Mouse (Mus musculus): Measurements from ENCODE around the gene Cdk15.

Gene Cdk15

GRCm38 (mm10) chr1:59253301-59253909 lies 3.3 kb upstream of the Cdk15 start:
- no peak for TF ChIP-seq GATA4 (IDR thresholded peaks at IDR 0.05; ENCODE audit: insufficient replicate concordance, low read length)

- TF ChIP-seq GATA4 (IDR thresholded peaks at IDR 0.05; ENCODE audit: insufficient replicate concordance, low read length), result no peak
Measured at GRCm38 (mm10) chr1:59257736-59258135, 1.0 kb downstream of the Cdk15 start.

GRCm38 (mm10) chr1:59268931-59269330 lies 12.2 kb downstream of the Cdk15 start:
- no peak for TF ChIP-seq GATA4 (IDR thresholded peaks at IDR 0.05; ENCODE audit: insufficient replicate concordance, low read length)

- no peak for TF ChIP-seq GATA4 (IDR thresholded peaks at IDR 0.05; ENCODE audit: insufficient replicate concordance, low read length)
Measured at GRCm38 (mm10) chr1:59269466-59269865, 12.8 kb downstream of the Cdk15 start.

GRCm38 (mm10) chr1:59269951-59270689 lies 13.4 kb downstream of the Cdk15 start:
- no peak for TF ChIP-seq GATA4 (IDR thresholded peaks at IDR 0.05; ENCODE audit: insufficient replicate concordance, low read length)

- TF ChIP-seq GATA4 (IDR thresholded peaks at IDR 0.05; ENCODE audit: insufficient replicate concordance, low read length), result no peak
Measured at GRCm38 (mm10) chr1:59272189-59272588, 15.5 kb downstream of the Cdk15 start.

GRCm38 (mm10) chr1:59285880-59286279 lies 29.2 kb downstream of the Cdk15 start:
- TF ChIP-seq GATA4 (IDR thresholded peaks at IDR 0.05; ENCODE audit: insufficient replicate concordance, low read length), result no peak

- no peak for TF ChIP-seq GATA4 (IDR thresholded peaks at IDR 0.05; ENCODE audit: insufficient replicate concordance, low read length)
Measured at GRCm38 (mm10) chr1:59286316-59286850, 29.7 kb downstream of the Cdk15 start.

GRCm38 (mm10) chr1:59287733-59288132 lies 31.0 kb downstream of the Cdk15 start:
- TF ChIP-seq GATA4 (IDR thresholded peaks at IDR 0.05; ENCODE audit: insufficient replicate concordance, low read length), result no peak

- no peak for TF ChIP-seq GATA4 (IDR thresholded peaks at IDR 0.05; ENCODE audit: insufficient replicate concordance, low read length)
Measured at GRCm38 (mm10) chr1:59291652-59292051, 34.9 kb downstream of the Cdk15 start.

- TF ChIP-seq GATA4 (IDR thresholded peaks at IDR 0.05; ENCODE audit: insufficient replicate concordance, low read length), result no peak
Measured at GRCm38 (mm10) chr1:59295769-59296168, 39.1 kb downstream of the Cdk15 start.

- TF ChIP-seq GATA4 (IDR thresholded peaks at IDR 0.05; ENCODE audit: insufficient replicate concordance, low read length), result no peak
Measured at GRCm38 (mm10) chr1:59297167-59297566, 40.5 kb downstream of the Cdk15 start.

- TF ChIP-seq GATA4 (IDR thresholded peaks at IDR 0.05; ENCODE audit: insufficient replicate concordance, low read length), result no peak
Measured at GRCm38 (mm10) chr1:59298491-59299090, 41.9 kb downstream of the Cdk15 start.

GRCm38 (mm10) chr1:59307310-59307709 lies 50.6 kb downstream of the Cdk15 start:
- TF ChIP-seq GATA4 (IDR thresholded peaks at IDR 0.05; ENCODE audit: insufficient replicate concordance, low read length), result no peak

- no peak for TF ChIP-seq GATA4 (IDR thresholded peaks at IDR 0.05; ENCODE audit: insufficient replicate concordance, low read length)
Measured at GRCm38 (mm10) chr1:59311292-59311885, 54.7 kb downstream of the Cdk15 start.
